Mouse (Mus musculus): ENCODE measurements at regions not wholly inside any gene's neighbourhood (a gene's known extent, or its start where the extent isn't known, plus 50 kb on each side); places are given as distances from the start of the nearest gene placed in this dataset.

DNA sequence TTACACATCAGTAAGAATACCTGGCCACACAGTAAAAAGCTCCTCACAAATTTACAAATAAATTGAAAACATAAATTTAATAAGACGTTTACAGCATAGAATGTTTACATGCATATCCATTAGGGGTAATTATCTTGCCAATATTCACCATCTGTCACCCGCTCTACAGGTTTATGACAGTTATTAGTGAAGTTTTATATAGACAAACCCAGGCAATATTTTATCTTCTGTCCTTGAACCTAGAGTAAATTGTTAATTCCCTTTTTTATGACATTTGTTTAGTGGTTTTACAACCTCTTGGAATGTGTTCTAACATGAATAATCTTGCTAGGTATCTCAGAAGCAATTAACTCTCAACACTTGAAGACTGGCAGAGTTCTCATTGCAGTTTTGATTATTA lies 6458.7 kb downstream of the 9330182O14Rik start:
- ATAC-seq (ENCODE audit: low FRiP score) (no peak), DNase-seq (ENCODE audit: low spot score) (no peak)
- Histone ChIP-seq H3K36me3 (ENCODE audit: insufficient read depth, low read length) (no peaks in the 10 kb centered on the region), H3K4me2 (ENCODE audit: low read depth, low read length, poor library complexity, severe bottlenecking) (no peak overlapping the region), H3K4me3 (ENCODE audit: low read depth, low read length) (no peak overlapping the region), H3K9ac (replicated peaks; ENCODE audit: low read length, poor library complexity, severe bottlenecking) (no peak overlapping the region), H3K27me3 (ENCODE audit: insufficient read depth, low read length) (no peaks in the 10 kb centered on the region), H3K27ac (ENCODE audit: low read depth, low read length) (no peak overlapping the region), H3K4me1 (ENCODE audit: insufficient read depth, low read length) (no peaks in the 10 kb centered on the region), H3K9me3 (ENCODE audit: low read length) (no peaks in the 10 kb centered on the region)
- no peak for TF ChIP-seq CTCF (IDR thresholded peaks at IDR 0.05)
- WGBS, result 76% methylated on average over 2 of the region's 2 CpGs

DNA sequence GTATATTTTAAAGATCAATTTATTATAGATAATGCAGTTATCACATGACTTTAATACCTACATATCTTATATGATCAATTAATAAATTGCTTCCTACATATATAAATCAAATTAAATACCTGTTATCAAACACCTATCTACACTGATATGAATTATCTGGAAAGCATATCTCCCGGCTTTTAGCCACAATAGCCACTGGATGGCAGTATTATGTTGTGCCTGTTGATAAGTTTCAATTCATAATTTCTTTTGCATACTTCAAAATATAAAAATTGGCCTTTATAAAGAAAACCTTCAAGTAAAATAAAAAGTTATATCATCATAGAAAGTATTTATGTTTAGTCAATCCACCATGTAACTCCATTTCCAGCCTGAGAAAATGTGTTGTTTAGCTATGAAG lies 6464.2 kb downstream of the 9330182O14Rik start:
- ATAC-seq (ENCODE audit: low FRiP score), result no peak

DNA sequence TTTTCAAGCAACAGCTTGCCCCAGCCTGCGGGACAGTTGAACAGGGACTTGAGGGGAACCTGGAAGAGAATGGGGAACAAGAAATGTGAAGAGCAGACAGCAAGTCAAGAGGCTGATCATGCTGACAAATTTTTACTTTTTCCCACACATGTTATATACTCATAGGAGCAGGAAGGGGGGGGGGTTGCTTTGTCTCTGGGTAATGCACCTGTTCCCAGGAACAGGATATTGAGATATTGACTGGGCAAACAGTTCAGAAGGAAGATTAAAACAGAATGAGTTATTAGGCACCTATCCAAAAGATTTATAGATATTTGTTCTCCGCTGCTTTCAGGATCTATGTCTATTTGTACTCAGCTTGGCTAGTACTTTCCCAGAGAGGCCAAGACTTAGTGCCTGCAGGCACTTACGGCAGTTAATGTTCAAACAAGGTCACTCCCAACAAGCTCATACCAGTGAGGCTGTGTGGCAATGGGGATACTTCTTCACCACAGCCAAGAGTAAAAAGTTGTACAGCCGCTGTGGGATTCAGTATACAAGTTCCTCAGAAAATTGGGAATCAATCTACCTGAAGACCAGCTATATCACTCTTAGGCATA lies 6489.4 kb downstream of the 9330182O14Rik start:
- Histone ChIP-seq H3K4me1 (ENCODE audit: insufficient read depth, low read length) (no peaks in the 10 kb centered on the region), H3K4me2 (ENCODE audit: low read depth, low read length, poor library complexity, severe bottlenecking) (no peak overlapping the region), H3K4me3 (ENCODE audit: low read depth, low read length) (no peak overlapping the region), H3K27me3 (ENCODE audit: insufficient read depth, low read length) (no peaks in the 10 kb centered on the region), H3K36me3 (ENCODE audit: insufficient read depth, low read length) (no peaks in the 10 kb centered on the region), H3K9ac (replicated peaks; ENCODE audit: low read length, poor library complexity, severe bottlenecking) (no peak overlapping the region), H3K27ac (ENCODE audit: low read depth, low read length) (no peak overlapping the region), H3K9me3 (ENCODE audit: low read length) (no peaks in the 10 kb centered on the region)
- 96% methylated on average over 4 of the region's 4 CpGs for WGBS
- no peak for DNase-seq (ENCODE audit: low spot score)
- no peak for ATAC-seq (ENCODE audit: low FRiP score)
- TF ChIP-seq CTCF (IDR thresholded peaks at IDR 0.05), result no peak

More for the DNA sequence above, 6464.2 kb downstream of the 9330182O14Rik start:
- no peak overlapping the region for H3K9ac ChIP-seq (replicated peaks; ENCODE audit: low read length, poor library complexity, severe bottlenecking)
- H3K27ac ChIP-seq (ENCODE audit: low read depth, low read length), result no peak overlapping the region
- 82% methylated on average over 1 of the region's 1 CpGs for WGBS
- no peaks in the 10 kb centered on the region for H3K27me3 ChIP-seq (ENCODE audit: insufficient read depth, low read length)
- H3K4me1 ChIP-seq (ENCODE audit: insufficient read depth, low read length), result no peaks in the 10 kb centered on the region
- no peak overlapping the region for H3K4me2 ChIP-seq (ENCODE audit: low read depth, low read length, poor library complexity, severe bottlenecking)
- H3K4me3 ChIP-seq (ENCODE audit: low read depth, low read length), result no peak overlapping the region
- peak; percentile 64 for DNase-seq (ENCODE audit: low spot score)
- no peaks in the 10 kb centered on the region for H3K36me3 ChIP-seq (ENCODE audit: insufficient read depth, low read length)
- H3K9me3 ChIP-seq (ENCODE audit: low read length), result no peaks in the 10 kb centered on the region
- TF ChIP-seq CTCF (IDR thresholded peaks at IDR 0.05), result peak; percentile 79

DNA sequence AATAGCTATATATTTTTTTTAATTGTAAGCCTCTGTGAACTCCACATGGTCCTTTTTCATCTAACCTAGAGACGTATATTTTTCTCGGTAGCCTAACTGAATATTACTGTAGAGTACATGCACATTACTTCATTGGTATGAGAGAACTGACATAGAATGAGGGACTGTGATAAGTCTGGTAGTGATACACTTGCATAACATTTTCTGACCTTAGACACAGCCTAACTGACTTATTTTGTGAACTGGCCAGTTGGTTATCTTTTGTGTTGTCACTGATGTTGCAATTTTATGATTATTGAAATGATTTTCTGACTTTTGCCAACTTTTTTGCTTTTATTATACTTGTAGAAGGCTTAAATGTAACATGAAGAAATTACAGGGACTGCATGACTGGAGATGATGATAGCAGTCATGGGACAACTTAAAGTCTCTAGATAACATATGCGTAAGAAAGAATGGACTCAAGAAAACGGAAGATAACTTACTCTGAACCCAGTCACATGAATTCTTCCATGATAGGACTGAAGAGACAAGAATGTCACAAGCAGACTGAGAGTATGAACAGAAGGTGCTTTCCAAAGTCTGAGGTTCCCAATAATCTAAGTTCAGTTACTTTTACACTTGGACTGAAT lies 6491.0 kb downstream of the 9330182O14Rik start:
- no peaks in the 10 kb centered on the region for H3K4me1 ChIP-seq (ENCODE audit: insufficient read depth, low read length)

More for the DNA sequence above, 6491.0 kb downstream of the 9330182O14Rik start:
- no peak for TF ChIP-seq CTCF (IDR thresholded peaks at IDR 0.05)
- Histone ChIP-seq H3K9me3 (ENCODE audit: low read length) (no peaks in the 10 kb centered on the region), H3K9ac (replicated peaks; ENCODE audit: low read length, poor library complexity, severe bottlenecking) (no peak overlapping the region), H3K36me3 (ENCODE audit: insufficient read depth, low read length) (no peaks in the 10 kb centered on the region), H3K4me2 (ENCODE audit: low read depth, low read length, poor library complexity, severe bottlenecking) (no peak overlapping the region), H3K27ac (ENCODE audit: low read depth, low read length) (no peak overlapping the region), H3K27me3 (ENCODE audit: insufficient read depth, low read length) (no peaks in the 10 kb centered on the region), H3K4me3 (ENCODE audit: low read depth, low read length) (no peak overlapping the region)
- ATAC-seq (ENCODE audit: low FRiP score), result no peak
- no peak for DNase-seq (ENCODE audit: low spot score)
- WGBS, result 93% methylated on average over 4 of the region's 4 CpGs

All from midbrain, postnatal 0 days (tissue).